Mouse (Mus musculus) myocyte (in vitro differentiated cells): ENCODE measurements at regions not wholly inside any gene's neighbourhood (a gene's known extent, or its start where the extent isn't known, plus 50 kb on each side); places are given as distances from the start of the nearest gene placed in this dataset.

ENCODE experiments used
- CEBPB ChIP-seq: IDR thresholded peaks from 2 replicates; pipeline ENCODE4 v1.6.1; 2011; ENCODE audit warnings: mild to moderate bottlenecking, moderate library complexity; ENCODE audit not compliant: poor library complexity, insufficient read depth, severe bottlenecking
- E2F4 ChIP-seq: IDR thresholded peaks from one replicate; pipeline ENCODE4 v1.6.1; 2011; ENCODE audit warnings: mild to moderate bottlenecking, control low read depth, moderate library complexity; ENCODE audit not compliant: insufficient read depth
- MYOG ChIP-seq, 3 experiments: IDR thresholded peaks; one replicate each; pipeline ENCODE4 v1.6.1; 2011; ENCODE audit warnings: control low read depth in 2 of 3, low read depth in 2 of 3, mild to moderate bottlenecking in 2 of 3; ENCODE audit not compliant: insufficient read length in 2 of 3, control insufficient read depth in 1 of 3, insufficient read depth in 1 of 3
- POLR2A ChIP-seq: IDR thresholded peaks from one replicate; pipeline ENCODE4 v1.6.1; 2011; ENCODE audit warnings: low read depth, mild to moderate bottlenecking, control low read depth, moderate library complexity; ENCODE audit not compliant: insufficient read length
- TCF12 ChIP-seq: IDR thresholded peaks from one replicate; pipeline ENCODE4 v1.6.1; 2011; ENCODE audit warnings: mild to moderate bottlenecking, control low read depth; ENCODE audit not compliant: poor library complexity, insufficient read depth, severe bottlenecking
- USF1 ChIP-seq: IDR thresholded peaks from one replicate; pipeline ENCODE4 v1.6.1; 2011; ENCODE audit warnings: low read depth, mild to moderate bottlenecking, control low read depth, moderate library complexity

DNA sequence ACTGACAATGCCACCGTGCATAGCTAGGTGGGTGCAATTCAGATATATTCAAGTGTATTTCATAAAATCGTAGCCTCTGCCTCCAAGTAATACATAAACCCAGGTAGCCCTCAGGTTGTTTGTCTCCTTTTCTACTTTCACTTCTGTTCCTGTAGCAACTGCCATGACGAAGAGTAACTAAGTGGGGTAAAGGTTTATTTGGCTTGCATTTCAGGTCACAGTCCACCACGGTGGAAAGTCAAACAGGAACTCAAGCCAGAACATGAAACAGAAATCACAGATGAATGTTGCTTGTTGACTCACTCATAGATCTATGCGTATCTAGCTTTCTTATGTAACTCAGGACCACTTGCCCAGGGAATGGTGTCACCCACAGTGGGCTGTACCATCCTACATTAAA lies 150.9 kb upstream of the Dynlrb2 start:
- TF ChIP-seq E2F4 (no peak), MYOG (IDR thresholded peaks at IDR 0.05; ENCODE audit: control insufficient read depth in 1 of 3, insufficient read depth in 1 of 3, insufficient read length in 2 of 3, low read depth in 2 of 3) (no peak), POLR2A (no peak), TCF12 (no peak), USF1 (no peak), CEBPB (no peak)
